Mouse (Mus musculus) embryo, embryonic 10 days (tissue): ENCODE measurements around the gene Stx8.

Experiments used
- DNase-seq: peaks from one replicate; pipeline ENCODE4 v3.0.0-alpha.2; 2015; ENCODE audit warnings: low spot score

The Stx8 gene

GRCm38 (mm10) chr11:67965905-67966878 is at the start of gene Stx8:
TSS of gene Stx8 (plus strand) at chr11:67966193.
- peak; percentile 95 for DNase-seq

GRCm38 (mm10) chr11:67917126-67917525 is 48.9 kb upstream of the Stx8 start:
- DNase-seq: no peak

- DNase-seq: no peak
Measured at GRCm38 (mm10) chr11:67919593-67919992, 46.4 kb upstream of the Stx8 start.

GRCm38 (mm10) chr11:67920226-67920960 is 45.6 kb upstream of the Stx8 start:
- no peak for DNase-seq

- DNase-seq: peak; percentile 54
Measured at GRCm38 (mm10) chr11:67921091-67921826, 44.7 kb upstream of the Stx8 start.

GRCm38 (mm10) chr11:67921827-67922754 is 43.9 kb upstream of the Stx8 start, which contains the start of gene Usp43:
TSS of gene Usp43 (minus strand) at chr11:67922153.
- DNase-seq: peak; percentile 76

GRCm38 (mm10) chr11:67922755-67923125 is 43.3 kb upstream of the Stx8 start:
- DNase-seq: peak; percentile 94

- no peak for DNase-seq
Measured at GRCm38 (mm10) chr11:67923720-67924119, 42.3 kb upstream of the Stx8 start.

GRCm38 (mm10) chr11:67925000-67925399 is 41.0 kb upstream of the Stx8 start:
- DNase-seq: no peak

- no peak for DNase-seq
Measured at GRCm38 (mm10) chr11:67926348-67927055, 39.5 kb upstream of the Stx8 start.

GRCm38 (mm10) chr11:67932156-67932555 is 33.8 kb upstream of the Stx8 start:
- no peak for DNase-seq

- no peak for DNase-seq
Measured at GRCm38 (mm10) chr11:67948229-67948628, 17.8 kb upstream of the Stx8 start.

GRCm38 (mm10) chr11:67949475-67949874 is 16.5 kb upstream of the Stx8 start:
- DNase-seq: no peak

- DNase-seq: no peak
Measured at GRCm38 (mm10) chr11:67953604-67954003, 12.4 kb upstream of the Stx8 start.

- no peak for DNase-seq
Measured at GRCm38 (mm10) chr11:67954413-67954812, 11.6 kb upstream of the Stx8 start.

- no peak for DNase-seq
Measured at GRCm38 (mm10) chr11:67964110-67964509, 1.9 kb upstream of the Stx8 start.

- peak; percentile 95 for DNase-seq
Measured at GRCm38 (mm10) chr11:67965242-67965883, 630 bp upstream of the Stx8 start, which contains the start of gene Cfap52. TSS of gene Cfap52 (minus strand) at chr11:67965651.

GRCm38 (mm10) chr11:67967831-67968230 is 1.8 kb downstream of the Stx8 start:
- DNase-seq: no peak

- no peak for DNase-seq
Measured at GRCm38 (mm10) chr11:67972606-67973005, 6.6 kb downstream of the Stx8 start.

GRCm38 (mm10) chr11:67973225-67973624 is 7.2 kb downstream of the Stx8 start:
- DNase-seq: no peak
